Mouse (Mus musculus) myocyte (in vitro differentiated cells): ENCODE results near the gene Spryd7. TPM values are rescaled to one million over a fixed set of nuclear protein-coding genes. Genes with fewer than 3 reads are reported as not detected.
"Not testable (repeated sequence)": the region's sequence is repeated elsewhere in the genome, so short reads cannot be mapped to it uniquely, and the experiment has no call there.

Experiments
- H3K27me3 ChIP-seq: one replicate; pipeline ENCODE4 v1.6.1; 2011; ENCODE audit not compliant: control insufficient read depth, insufficient read depth, insufficient read length
- H3K36me3 ChIP-seq: one replicate; pipeline ENCODE4 v1.6.1; 2011; ENCODE audit not compliant: control insufficient read depth, insufficient read depth
- H3K4me2 ChIP-seq: one replicate; pipeline ENCODE4 v1.6.1; 2011; ENCODE audit warnings: low read depth, control low read depth
- H3K4me3 ChIP-seq: one replicate; pipeline ENCODE4 v1.5.1; 2011; ENCODE audit warnings: mild to moderate bottlenecking, control low read depth, moderate library complexity
- H3K79me2 ChIP-seq: one replicate; pipeline ENCODE4 v1.6.1; 2011; ENCODE audit not compliant: control insufficient read depth, insufficient read depth
- H3ac ChIP-seq: one replicate; pipeline ENCODE4 v1.6.1; 2011; ENCODE audit not compliant: control insufficient read depth, insufficient read length
- CEBPB ChIP-seq: IDR thresholded peaks from 2 replicates; pipeline ENCODE4 v1.6.1; 2011; ENCODE audit warnings: mild to moderate bottlenecking, moderate library complexity; ENCODE audit not compliant: poor library complexity, insufficient read depth, severe bottlenecking
- E2F4 ChIP-seq: IDR thresholded peaks from one replicate; pipeline ENCODE4 v1.6.1; 2011; ENCODE audit warnings: mild to moderate bottlenecking, control low read depth, moderate library complexity; ENCODE audit not compliant: insufficient read depth
- MAX ChIP-seq: IDR thresholded peaks from one replicate; pipeline ENCODE4 v1.6.1; 2011; ENCODE audit warnings: low read depth, mild to moderate bottlenecking, control low read depth
- MYOD1 ChIP-seq, 3 experiments: IDR thresholded peaks; one replicate each; pipeline ENCODE4 v1.6.1; 2011; ENCODE audit warnings: control low read depth in 2 of 3, low read depth in 2 of 3, mild to moderate bottlenecking in 2 of 3, moderate library complexity in 1 of 3; ENCODE audit not compliant: insufficient read length in 2 of 3, control insufficient read depth in 1 of 3
- MYOG ChIP-seq, 3 experiments: IDR thresholded peaks; one replicate each; pipeline ENCODE4 v1.6.1; 2011; ENCODE audit warnings: control low read depth in 2 of 3, low read depth in 2 of 3, mild to moderate bottlenecking in 2 of 3; ENCODE audit not compliant: insufficient read length in 2 of 3, control insufficient read depth in 1 of 3, insufficient read depth in 1 of 3
- POLR2A ChIP-seq: IDR thresholded peaks from one replicate; pipeline ENCODE4 v1.6.1; 2011; ENCODE audit warnings: low read depth, mild to moderate bottlenecking, control low read depth, moderate library complexity; ENCODE audit not compliant: insufficient read length
- POLR2AphosphoS2 ChIP-seq: IDR thresholded peaks from one replicate; pipeline ENCODE4 v1.6.1; 2011; ENCODE audit warnings: low read depth, control low read depth; ENCODE audit not compliant: insufficient read length
- REST ChIP-seq: IDR thresholded peaks from one replicate; pipeline ENCODE4 v1.6.1; 2011; ENCODE audit warnings: mild to moderate bottlenecking, control low read depth, moderate library complexity; ENCODE audit not compliant: insufficient read depth, insufficient read length
- SRF ChIP-seq: IDR thresholded peaks from one replicate; pipeline ENCODE4 v1.6.1; 2011; ENCODE audit warnings: low read depth; ENCODE audit not compliant: control insufficient read depth, insufficient read length
- TCF12 ChIP-seq: IDR thresholded peaks from one replicate; pipeline ENCODE4 v1.6.1; 2011; ENCODE audit warnings: mild to moderate bottlenecking, control low read depth; ENCODE audit not compliant: poor library complexity, insufficient read depth, severe bottlenecking
- TCF3 ChIP-seq: IDR thresholded peaks from one replicate; pipeline ENCODE4 v1.6.1; 2011; ENCODE audit warnings: low read depth, control low read depth; ENCODE audit not compliant: insufficient read length
- USF1 ChIP-seq: IDR thresholded peaks from one replicate; pipeline ENCODE4 v1.6.1; 2011; ENCODE audit warnings: low read depth, mild to moderate bottlenecking, control low read depth, moderate library complexity
- polyA plus RNA-seq: library from polyadenylated mRNA; unstranded; fragments of >200 nt; fragmentation: generic; extraction: Trizol; gene quantifications from one replicate; pipeline ENCODE4 v1.2.1, GENCODE M21; 2012; ENCODE audit warnings: missing spikeins

Spryd7 gene
- polyA plus RNA-seq, 1 experiment, result 8.7 TPM

DNA sequence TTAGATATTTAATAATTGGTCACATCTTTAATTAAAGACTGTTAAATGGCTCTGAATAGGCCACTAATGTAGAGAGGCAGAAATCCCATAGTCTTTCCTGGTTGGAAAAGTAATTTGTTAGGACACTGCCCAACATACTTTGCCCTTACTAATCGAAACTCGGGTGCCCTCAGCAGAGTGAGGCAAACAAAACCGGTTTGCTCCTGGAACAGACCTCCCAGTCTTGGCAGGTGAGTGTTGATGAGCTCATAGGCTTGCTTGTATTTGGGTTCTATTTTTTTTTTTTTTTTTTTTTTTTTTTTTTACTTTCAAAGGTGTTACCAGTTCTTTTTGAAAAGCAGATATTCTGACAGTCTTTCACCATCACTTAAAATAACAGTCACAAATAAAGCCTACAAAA, 3.2 kb upstream of the Spryd7 start:
- TF ChIP-seq MAX, result no peak
- no peak for TF ChIP-seq POLR2AphosphoS2
- TF ChIP-seq SRF, result no peak
- no peaks in the 10 kb centered on the region for H3K36me3 ChIP-seq
- H3K4me3 ChIP-seq, result no peak overlapping the region
- no peaks in the 10 kb centered on the region for H3K79me2 ChIP-seq
- no peaks in the 10 kb centered on the region for H3K27me3 ChIP-seq
- H3ac ChIP-seq, result no peak overlapping the region
- H3K4me2 ChIP-seq, result no peak overlapping the region

DNA sequence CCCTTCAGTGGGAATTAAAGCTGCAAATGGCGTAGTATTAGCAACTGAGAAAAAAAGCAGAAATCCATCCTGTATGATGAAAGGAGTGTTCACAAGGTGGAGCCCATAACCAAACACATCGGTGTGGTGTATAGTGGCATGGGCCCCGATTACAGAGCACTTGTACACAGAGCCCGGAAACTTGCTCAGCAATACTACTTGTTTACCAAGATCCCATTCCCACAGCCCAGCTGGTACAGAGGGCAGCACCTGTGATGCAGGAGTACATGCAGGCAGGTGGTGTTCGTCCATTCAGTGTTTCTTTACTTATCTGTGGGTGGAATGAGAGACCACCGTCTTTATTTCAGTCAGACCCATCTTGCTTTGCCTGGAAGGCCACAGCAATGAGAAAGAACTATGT, 2.2 kb upstream of the Spryd7 start:
- Histone ChIP-seq H3ac (no peak overlapping the region), H3K4me2 (no peak overlapping the region), H3K36me3 (no peaks in the 10 kb centered on the region), H3K79me2 (no peaks in the 10 kb centered on the region), H3K4me3 (no peak overlapping the region), H3K27me3 (no peaks in the 10 kb centered on the region)
- TF ChIP-seq POLR2AphosphoS2 (no peak), MYOG (IDR thresholded peaks at IDR 0.05; ENCODE audit: control insufficient read depth in 1 of 3, insufficient read depth in 1 of 3, insufficient read length in 2 of 3, low read depth in 2 of 3) (no peak), SRF (no peak)

DNA sequence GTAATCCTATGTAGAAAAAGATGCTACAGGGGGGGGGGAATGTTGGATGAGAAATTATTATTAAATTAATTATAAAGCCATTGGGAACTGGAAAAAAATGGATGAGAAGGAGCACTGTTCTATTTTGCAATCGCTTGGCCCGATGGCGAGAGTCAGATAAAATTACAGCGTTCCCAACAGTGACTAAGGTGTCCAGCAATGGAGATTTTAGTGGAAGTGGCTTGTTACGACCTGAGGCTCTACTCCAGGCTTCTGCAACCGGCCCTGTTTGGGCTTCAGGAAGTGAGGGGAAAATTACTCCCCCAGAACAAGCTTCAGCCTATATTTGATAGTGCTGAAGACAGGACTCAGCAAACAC, 776 bp downstream of the Spryd7 start:
- Histone ChIP-seq H3ac (peak overlapping the region; percentile 65), H3K4me2 (peak overlapping the region; percentile 78), H3K79me2 (no peaks in the 10 kb centered on the region), H3K27me3 (no peaks in the 10 kb centered on the region), H3K4me3 (peak overlapping the region; percentile 32), H3K36me3 (no peaks in the 10 kb centered on the region)
- TF ChIP-seq TCF12 (no peak), CEBPB (no peak), REST (no peak), POLR2A (no peak), E2F4 (no peak), SRF (no peak), MYOD1 (IDR thresholded peaks at IDR 0.05; ENCODE audit: control insufficient read depth in 1 of 3, insufficient read length in 2 of 3, low read depth in 2 of 3) (no peak), POLR2AphosphoS2 (no peak), TCF3 (no peak), MAX (no peak), USF1 (no peak), MYOG (IDR thresholded peaks at IDR 0.05; ENCODE audit: control insufficient read depth in 1 of 3, insufficient read depth in 1 of 3, insufficient read length in 2 of 3, low read depth in 2 of 3) (no peak)

DNA sequence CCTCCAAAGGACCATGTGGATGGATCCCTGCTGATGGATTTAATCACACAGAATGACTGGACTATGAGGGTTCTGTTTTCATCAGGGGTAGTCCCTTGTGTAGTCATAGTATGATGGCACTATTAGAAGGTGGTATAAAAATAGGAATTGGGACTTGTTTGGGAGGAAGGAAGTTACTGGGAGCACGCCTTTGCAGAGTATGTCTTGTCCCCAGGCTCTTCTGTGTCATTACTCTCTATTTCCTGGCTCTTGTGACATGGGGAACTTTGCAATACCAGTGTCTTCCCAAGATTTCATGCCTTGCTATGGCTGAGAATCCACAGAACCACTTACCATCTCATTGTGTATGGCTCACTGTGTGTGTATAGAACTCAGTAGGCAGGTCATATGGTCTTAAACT, 8.1 kb downstream of the Spryd7 start:
- no peak for TF ChIP-seq POLR2A
- TF ChIP-seq MAX, result no peak
- TF ChIP-seq MYOG (IDR thresholded peaks at IDR 0.05; ENCODE audit: control insufficient read depth in 1 of 3, insufficient read depth in 1 of 3, insufficient read length in 2 of 3, low read depth in 2 of 3), result no peak
- no peak for TF ChIP-seq TCF12
- no peak for TF ChIP-seq REST
- TF ChIP-seq SRF, result no peak
- no peak for TF ChIP-seq CEBPB
- no peak for TF ChIP-seq E2F4
- TF ChIP-seq MYOD1 (IDR thresholded peaks at IDR 0.05; ENCODE audit: control insufficient read depth in 1 of 3, insufficient read length in 2 of 3, low read depth in 2 of 3), result no peak
- TF ChIP-seq TCF3, result no peak
- TF ChIP-seq USF1, result no peak
- no peak for TF ChIP-seq POLR2AphosphoS2
- Histone ChIP-seq H3ac (no peak overlapping the region), H3K36me3 (no peaks in the 10 kb centered on the region), H3K27me3 (no peaks in the 10 kb centered on the region), H3K79me2 (no peaks in the 10 kb centered on the region), H3K4me2 (no peak overlapping the region), H3K4me3 (no peak overlapping the region)

DNA sequence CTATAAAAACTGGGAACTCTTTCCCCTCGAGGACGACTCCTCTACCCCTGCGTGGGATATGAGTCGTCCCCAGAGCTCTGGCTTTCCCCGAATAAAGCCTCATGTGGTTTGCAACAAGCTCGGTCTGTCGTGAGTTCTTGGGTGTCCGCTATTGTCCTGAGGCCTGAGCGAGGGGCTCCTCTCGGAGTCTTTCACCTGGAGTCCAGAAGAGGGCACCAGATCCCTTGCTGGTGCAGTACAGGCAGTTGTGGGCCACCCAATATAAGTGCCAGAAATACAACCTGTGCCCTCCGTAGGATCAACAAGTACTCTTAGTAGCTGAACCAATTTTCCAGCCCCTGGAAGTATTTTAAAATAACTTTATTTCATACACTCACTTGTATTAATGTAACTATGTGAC, 18.9 kb downstream of the Spryd7 start:
- H3K36me3 ChIP-seq, result peaks cover 14% of the 10 kb centered on the region
- not testable (repeated sequence) for H3K4me2 ChIP-seq, H3K79me2 ChIP-seq, H3ac ChIP-seq, H3K4me3 ChIP-seq, H3K27me3 ChIP-seq

DNA sequence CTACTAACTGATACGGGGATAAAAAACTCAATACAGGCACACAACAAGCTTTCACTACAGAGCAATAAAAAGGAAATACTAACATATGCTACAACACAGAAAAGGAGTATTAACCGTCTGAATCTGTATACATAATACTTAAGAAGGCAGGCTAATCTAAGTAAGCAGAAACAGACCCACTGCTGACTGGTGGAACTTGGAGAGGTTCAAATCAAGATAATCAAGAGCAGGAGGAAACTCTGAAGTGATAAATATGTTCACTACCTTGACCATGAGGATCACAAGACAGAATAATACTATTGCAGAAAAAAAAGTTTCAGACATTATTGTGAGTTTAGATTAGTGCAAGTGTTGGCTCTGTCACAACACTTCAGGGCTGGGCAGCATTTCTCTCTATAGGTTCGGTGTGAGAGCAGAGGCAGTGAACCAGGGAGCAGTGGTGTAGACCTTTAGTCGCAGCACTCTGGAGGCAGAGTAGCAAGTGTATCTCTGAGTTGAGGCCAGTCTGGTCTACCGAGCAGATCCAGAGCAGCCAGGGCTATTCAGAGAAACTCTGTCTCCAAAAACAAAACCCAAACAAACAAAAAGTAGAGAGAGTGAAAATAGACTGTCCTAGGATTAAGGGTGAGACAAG, 19.9 kb downstream of the Spryd7 start:
- no peak for TF ChIP-seq MAX
- TF ChIP-seq MYOG (IDR thresholded peaks at IDR 0.05; ENCODE audit: control insufficient read depth in 1 of 3, insufficient read depth in 1 of 3, insufficient read length in 2 of 3, low read depth in 2 of 3), result no peak
- no peak for TF ChIP-seq MYOD1 (IDR thresholded peaks at IDR 0.05; ENCODE audit: control insufficient read depth in 1 of 3, insufficient read length in 2 of 3, low read depth in 2 of 3)
- no peak for TF ChIP-seq POLR2A
- no peak for TF ChIP-seq CEBPB
- no peak for TF ChIP-seq TCF12
- TF ChIP-seq E2F4, result no peak
- TF ChIP-seq SRF, result no peak
- TF ChIP-seq POLR2AphosphoS2, result no peak
- TF ChIP-seq USF1, result no peak
- no peak for TF ChIP-seq TCF3
- TF ChIP-seq REST, result no peak
- no peak overlapping the region for H3K4me2 ChIP-seq
- no peak overlapping the region for H3ac ChIP-seq
- no peaks in the 10 kb centered on the region for H3K79me2 ChIP-seq
- H3K27me3 ChIP-seq, result no peaks in the 10 kb centered on the region
- H3K36me3 ChIP-seq, result peaks cover 14% of the 10 kb centered on the region
- H3K4me3 ChIP-seq, result no peak overlapping the region
